Mouse (Mus musculus): Measurements from ENCODE around the gene Trit1. TPM values are rescaled to one million over a fixed set of nuclear protein-coding genes. Genes with fewer than 3 reads are reported as not detected.

The Trit1 gene
- polyA plus RNA-seq, 1 experiment from 2014 or later: 29.4 TPM

- no peaks in the 10 kb centered on the region for H3K27me3 ChIP-seq (replicated peaks; ENCODE audit: control insufficient read depth, insufficient read depth, low read length)
- no peaks in the 10 kb centered on the region for H3K9me3 ChIP-seq (replicated peaks; ENCODE audit: control insufficient read depth, low read length)
- H3K4me2 ChIP-seq (ENCODE audit: low read length): no peak overlapping the region
- H3K27ac ChIP-seq (ENCODE audit: low read depth, low read length): no peak overlapping the region
- no peak overlapping the region for H3K9ac ChIP-seq (ENCODE audit: low read length)
- no peaks in the 10 kb centered on the region for H3K4me1 ChIP-seq (ENCODE audit: control insufficient read depth, insufficient read depth, low read length)
- WGBS: 78% methylated on average over 8 of the region's 9 CpGs
- DNase-seq (ENCODE audit: low spot score) (no peak), ATAC-seq (no peak)
- H3K4me3 ChIP-seq (ENCODE audit: low read depth, low read length): no peak overlapping the region
- no peaks in the 10 kb centered on the region for H3K36me3 ChIP-seq (ENCODE audit: control insufficient read depth, insufficient read depth, low read length)
Observed at GRCm38 (mm10) chr4:123093869-123094268, 77.5 kb downstream of the Trit1 start.

Other genes with a start within 250 kb of the Trit1 start
- 54.9 and 63.7 TPM in 2 replicates for gene Ppt1, start 180.4 kb upstream of the Trit1 start, polyA plus RNA-seq (2014; fragmentation: Nextera tagmentation; extraction: Ambion mirVana)
- 73.7 and 77.7 TPM in 2 replicates for gene Cap1, start 130.5 kb upstream of the Trit1 start, polyA plus RNA-seq (2014; fragmentation: Nextera tagmentation; extraction: Ambion mirVana)
- 31.3 and 36.8 TPM in 2 replicates for gene Mfsd2a, start 55.4 kb upstream of the Trit1 start, polyA plus RNA-seq (2014; fragmentation: Nextera tagmentation; extraction: Ambion mirVana)
- 70.5 and 77.4 TPM in 2 replicates for gene Mycl, start 20.9 kb upstream of the Trit1 start, polyA plus RNA-seq (2014; fragmentation: Nextera tagmentation; extraction: Ambion mirVana)
- 0.08 and 0.21 TPM in 2 replicates for gene Bmp8b, start 88.6 kb downstream of the Trit1 start, polyA plus RNA-seq (2014; fragmentation: Nextera tagmentation; extraction: Ambion mirVana)
- gene Oxct2b, start 99.7 kb downstream of the Trit1 start, polyA plus RNA-seq (2014; fragmentation: Nextera tagmentation; extraction: Ambion mirVana): 0.13 and 0.35 TPM in 2 replicates
- gene Ppie, start 123.4 kb downstream of the Trit1 start, polyA plus RNA-seq (2014; fragmentation: Nextera tagmentation; extraction: Ambion mirVana): 86.4 and 88.3 TPM in 2 replicates
- gene Hpcal4, start 166.6 kb downstream of the Trit1 start, polyA plus RNA-seq (2014; fragmentation: Nextera tagmentation; extraction: Ambion mirVana): 19.9 and 34.7 TPM in 2 replicates
- gene Nt5c1a, start 184.9 kb downstream of the Trit1 start, polyA plus RNA-seq (2014; fragmentation: Nextera tagmentation; extraction: Ambion mirVana): not detected in 2 replicates
- gene Heyl, start 217.0 kb downstream of the Trit1 start, polyA plus RNA-seq (2014; fragmentation: Nextera tagmentation; extraction: Ambion mirVana): 5.4 and 6.7 TPM in 2 replicates
- 35.6 and 36.3 TPM in 2 replicates for gene Pabpc4, start 245.8 kb downstream of the Trit1 start, polyA plus RNA-seq (2014; fragmentation: Nextera tagmentation; extraction: Ambion mirVana)

All from forebrain, embryonic 14.5 days (tissue).